Mouse (Mus musculus) cortical plate, adult 2 months (tissue): Measurements from ENCODE around the gene Ciita. TPM values are rescaled to one million over a fixed set of nuclear protein-coding genes. Genes with fewer than 3 reads are reported as not detected.

Source experiments
- H3K27ac ChIP-seq: fragments of 200-500 bp; 2 replicates; pipeline ENCODE4 v1.5.1; 2012; ENCODE audit warnings: low read length, control low read depth, inconsistent platforms; ENCODE audit not compliant: insufficient read depth
- H3K4me1 ChIP-seq: fragments of 200-500 bp; 2 replicates; pipeline ENCODE4 v1.6.1; 2011; ENCODE audit warnings: low read length; ENCODE audit not compliant: control insufficient read depth, insufficient read depth
- H3K4me3 ChIP-seq: fragments of 200-500 bp; 2 replicates; pipeline ENCODE4 v1.5.1; 2011; ENCODE audit warnings: mild to moderate bottlenecking, low read length, control low read depth; ENCODE audit not compliant: insufficient read depth
- CTCF ChIP-seq: fragments of 200-500 bp; IDR thresholded peaks from 2 replicates; pipeline ENCODE4 v1.5.1; 2011; ENCODE audit warnings: mild to moderate bottlenecking, control low read depth, low read length; ENCODE audit not compliant: insufficient read depth; ENCODE audit errors: extremely low read depth
- POLR2A ChIP-seq: fragments of 200-500 bp; IDR thresholded peaks from 2 replicates; pipeline ENCODE4 v1.6.1; 2011; ENCODE audit warnings: mild to moderate bottlenecking, low read length, control low read depth; ENCODE audit not compliant: insufficient read depth; ENCODE audit errors: extremely low read depth
- polyA plus RNA-seq: library from polyadenylated mRNA; depleted of rRNA; stranded (reverse); fragments of >200 nt; gene quantifications from 2 replicates; pipeline ENCODE4 v1.2.3, GENCODE M21; 2012

Ciita gene
- polyA plus RNA-seq, 1 experiment, result 0.06 TPM

DNA sequence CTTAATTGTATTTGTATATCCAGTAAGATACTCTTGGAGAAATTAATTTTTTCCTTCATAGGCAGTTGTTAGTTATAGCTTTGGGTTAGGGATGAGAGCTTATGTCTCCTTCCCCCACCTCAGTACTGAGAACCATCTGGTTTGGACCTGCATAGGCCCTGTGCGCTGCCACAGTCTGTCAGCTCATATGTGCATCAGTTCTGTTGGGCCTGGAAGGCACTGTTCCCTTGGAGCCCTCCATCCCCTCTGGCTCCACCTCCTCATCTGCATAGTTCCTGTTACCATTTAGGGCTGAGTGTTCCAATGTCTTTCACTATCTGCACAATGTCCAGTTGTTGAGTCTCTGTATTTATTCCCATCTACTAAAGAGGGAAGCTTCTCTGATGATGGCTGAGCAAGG lies 11.7 kb upstream of the Ciita start:
- Histone ChIP-seq H3K4me3 (no peak overlapping the region), H3K4me1 (no peaks in the 10 kb centered on the region), H3K27ac (no peak overlapping the region)
- TF ChIP-seq POLR2A (no peak), CTCF (no peak)

DNA sequence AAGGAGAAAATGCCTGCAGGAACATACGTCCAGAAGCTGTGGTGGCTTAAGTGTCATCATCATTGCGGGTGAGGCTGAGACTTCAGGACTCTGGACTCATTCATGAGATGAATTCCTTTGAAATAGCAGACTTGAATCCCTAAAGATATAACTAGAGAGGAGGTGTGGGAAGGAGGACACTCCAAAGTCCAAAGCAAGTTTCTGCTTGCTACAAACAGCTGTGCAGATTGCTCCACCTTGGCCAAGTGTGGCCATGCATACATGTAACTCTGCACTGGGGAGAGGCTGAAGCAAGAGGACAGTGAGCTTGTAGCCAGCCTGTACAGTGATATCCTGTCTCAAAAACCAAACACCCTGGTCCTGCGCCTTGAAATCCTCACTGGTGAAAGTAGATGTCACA lies 7.9 kb upstream of the Ciita start:
- Histone ChIP-seq H3K27ac (no peak overlapping the region), H3K4me3 (no peak overlapping the region), H3K4me1 (no peaks in the 10 kb centered on the region)
- TF ChIP-seq CTCF (no peak), POLR2A (no peak)

DNA sequence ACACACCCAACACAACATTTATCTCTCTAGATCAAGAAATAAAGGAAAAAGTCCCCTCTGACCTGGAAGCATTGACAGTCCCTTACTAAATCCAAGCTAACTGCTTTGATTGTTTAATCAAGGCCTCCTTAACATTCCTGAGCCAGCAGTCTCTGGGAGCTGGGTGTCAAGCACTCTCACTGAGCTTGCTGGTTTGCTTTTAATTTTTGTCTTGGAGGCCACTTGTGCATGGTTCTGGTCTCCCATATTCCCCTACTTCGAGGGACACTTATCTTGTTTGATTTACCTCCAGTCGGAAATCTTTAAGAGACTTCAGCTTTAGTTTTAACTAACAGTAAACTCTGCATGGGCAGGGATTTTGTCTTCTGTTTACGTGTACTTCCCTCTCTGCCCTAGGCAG lies 4.9 kb upstream of the Ciita start:
- H3K4me1 ChIP-seq, result no peaks in the 10 kb centered on the region
- H3K4me3 ChIP-seq, result no peak overlapping the region
- TF ChIP-seq POLR2A, result no peak
- no peak for TF ChIP-seq CTCF
- no peak overlapping the region for H3K27ac ChIP-seq

DNA sequence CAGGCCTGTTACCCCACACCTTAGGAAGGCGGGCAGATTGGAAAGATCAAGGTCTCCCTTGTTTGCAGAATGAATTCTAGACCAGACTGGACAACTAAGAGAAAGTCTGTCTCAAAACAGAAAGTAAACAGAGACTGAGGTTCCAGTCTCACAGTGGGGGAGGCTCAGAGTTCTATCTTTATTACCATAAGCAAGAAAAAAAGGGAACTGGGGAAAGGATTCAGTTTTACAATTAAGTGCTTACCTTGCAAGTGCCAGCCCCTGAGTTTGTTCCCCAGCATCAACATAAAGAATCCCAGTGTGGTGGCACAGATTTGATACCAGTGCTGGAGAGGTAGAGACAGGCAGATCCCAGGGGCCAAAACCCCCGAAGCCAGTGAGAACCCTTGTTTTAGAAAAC lies 3.9 kb upstream of the Ciita start:
- Histone ChIP-seq H3K4me1 (no peaks in the 10 kb centered on the region), H3K27ac (no peak overlapping the region), H3K4me3 (no peak overlapping the region)
- TF ChIP-seq POLR2A, result no peak
- TF ChIP-seq CTCF, result no peak

DNA sequence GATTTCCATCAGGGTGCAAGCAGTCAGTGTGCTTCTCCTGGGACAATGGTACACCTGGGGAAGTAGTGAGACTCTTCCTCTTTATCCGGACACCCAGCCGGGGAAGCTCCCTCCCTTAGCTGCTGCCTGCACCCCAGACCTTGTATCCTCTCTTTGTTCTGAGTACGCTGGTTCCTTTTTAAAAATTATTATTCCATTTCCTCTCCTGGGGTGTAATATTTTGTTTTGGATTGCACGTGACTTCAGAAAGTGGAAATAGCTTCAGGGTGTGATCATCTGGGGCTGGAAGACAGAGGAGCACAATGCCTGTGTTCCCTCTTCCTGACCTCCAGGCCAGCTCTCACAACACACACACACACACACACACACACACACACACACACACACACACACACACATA lies 2.5 kb downstream of the Ciita start:
- Histone ChIP-seq H3K27ac (no peak overlapping the region), H3K4me3 (no peak overlapping the region), H3K4me1 (no peaks in the 10 kb centered on the region)
- TF ChIP-seq POLR2A, result no peak
- no peak for TF ChIP-seq CTCF

DNA sequence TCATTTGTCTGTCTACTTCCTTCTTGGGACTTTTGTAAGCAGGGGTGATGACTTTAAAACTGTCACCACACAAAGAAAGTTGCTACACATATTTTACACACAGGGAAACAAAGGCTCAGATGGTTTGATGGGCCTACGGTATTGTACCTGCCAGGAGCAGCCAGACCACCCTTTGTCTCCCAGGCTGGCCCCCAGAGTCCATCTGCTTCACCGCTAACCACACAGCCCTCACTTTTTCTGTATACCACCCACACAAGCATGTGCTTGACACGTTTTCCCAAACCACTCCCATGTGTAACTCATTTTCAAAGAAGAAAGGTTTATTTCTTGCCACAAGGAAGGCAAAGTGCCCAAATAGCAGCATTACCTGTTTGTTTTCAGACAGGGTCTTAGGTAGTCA lies 7.1 kb downstream of the Ciita start:
- TF ChIP-seq POLR2A (no peak), CTCF (no peak)
- Histone ChIP-seq H3K4me3 (no peak overlapping the region), H3K4me1 (no peaks in the 10 kb centered on the region), H3K27ac (no peak overlapping the region)

DNA sequence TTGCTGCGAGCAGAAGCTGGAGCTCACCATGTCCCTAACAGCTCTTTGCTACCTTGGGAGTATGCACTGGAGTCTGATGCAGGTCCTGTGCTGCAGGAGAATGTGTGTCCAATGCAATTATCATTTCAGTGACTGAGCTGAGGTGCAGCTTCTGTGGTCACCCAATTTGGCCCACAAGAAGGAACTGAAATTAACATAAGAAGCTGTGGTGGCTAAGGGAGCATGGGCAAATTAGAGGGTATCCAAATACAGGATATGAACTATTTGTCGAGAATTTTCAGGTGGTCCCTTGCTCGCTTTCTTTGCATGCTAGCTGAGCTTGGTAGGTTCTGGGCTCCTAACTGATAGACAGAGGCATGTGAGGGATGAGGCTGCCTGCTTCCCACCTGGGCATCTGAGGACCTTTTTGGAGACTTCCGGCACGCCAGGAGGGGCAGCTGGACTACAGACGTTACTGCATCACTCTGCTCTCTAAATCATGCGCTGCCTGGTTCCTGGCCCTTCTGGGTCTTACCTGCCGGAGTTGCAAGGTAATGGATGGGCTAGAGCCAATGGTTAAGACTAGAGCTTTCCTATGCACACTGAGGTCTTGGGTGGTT lies 8.1 kb downstream of the Ciita start:
- H3K4me3 ChIP-seq, result no peak overlapping the region
- no peak overlapping the region for H3K27ac ChIP-seq
- no peaks in the 10 kb centered on the region for H3K4me1 ChIP-seq
- TF ChIP-seq CTCF, result no peak
- TF ChIP-seq POLR2A, result no peak

DNA sequence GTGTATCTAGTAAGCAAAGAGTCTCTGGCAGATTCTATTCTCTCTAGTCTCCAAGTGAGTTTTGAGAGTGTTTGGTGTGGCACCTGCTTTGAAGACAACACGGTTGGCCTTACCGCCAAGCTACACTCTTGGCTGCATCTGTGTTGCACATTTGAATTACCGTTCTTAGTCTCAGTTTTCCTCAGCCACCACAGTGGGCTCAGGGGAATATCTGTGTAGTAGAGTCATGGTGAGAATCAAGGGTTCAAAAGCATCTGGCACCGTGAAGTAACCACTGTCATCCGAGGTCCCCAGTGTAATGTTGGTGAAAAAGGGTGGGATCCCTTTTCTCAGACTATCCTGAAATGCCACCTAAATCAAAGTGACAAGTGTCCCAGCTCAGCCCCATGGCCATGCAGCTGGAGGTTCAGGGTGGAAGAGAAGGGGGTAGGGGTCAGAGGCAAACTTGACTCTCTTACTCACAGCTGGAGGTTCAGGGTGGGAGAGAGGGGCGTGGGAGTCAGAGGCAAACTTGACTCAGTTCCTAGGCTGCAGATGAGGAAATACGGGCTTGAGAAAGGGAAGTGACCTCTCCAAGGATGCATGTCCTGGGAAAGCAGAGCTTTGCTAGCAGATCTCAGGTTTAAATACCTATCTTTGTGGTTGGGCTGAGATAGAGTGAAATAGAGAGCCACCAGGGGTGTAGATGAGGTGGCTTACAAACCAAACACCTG lies 9.1 kb downstream of the Ciita start:
- no peaks in the 10 kb centered on the region for H3K4me1 ChIP-seq
- H3K4me3 ChIP-seq, result no peak overlapping the region
- H3K27ac ChIP-seq, result no peak overlapping the region
- TF ChIP-seq POLR2A, result no peak
- no peak for TF ChIP-seq CTCF

DNA sequence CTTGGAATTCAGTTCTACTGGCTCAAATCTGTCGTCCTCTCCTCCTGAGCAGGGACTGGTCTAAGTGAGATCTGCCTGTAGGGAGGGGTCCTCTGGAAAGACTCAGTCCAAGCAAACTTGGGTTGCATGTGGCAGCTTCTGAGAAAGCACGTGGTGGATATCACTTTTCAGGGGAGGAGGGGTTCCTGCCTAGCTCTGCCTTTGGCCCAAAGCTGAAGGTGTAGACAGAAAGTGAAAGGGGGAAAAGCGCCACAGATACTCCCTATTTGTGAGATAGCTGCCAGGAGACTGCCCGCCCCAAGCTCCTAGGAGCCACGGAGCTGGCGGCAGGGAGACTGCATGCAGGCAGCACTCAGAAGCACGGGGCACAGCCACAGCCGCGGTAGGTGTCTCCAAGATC lies 9.6 kb downstream of the Ciita start:
- Histone ChIP-seq H3K4me1 (no peaks in the 10 kb centered on the region), H3K27ac (no peak overlapping the region), H3K4me3 (no peak overlapping the region)
- no peak for TF ChIP-seq POLR2A
- no peak for TF ChIP-seq CTCF

DNA sequence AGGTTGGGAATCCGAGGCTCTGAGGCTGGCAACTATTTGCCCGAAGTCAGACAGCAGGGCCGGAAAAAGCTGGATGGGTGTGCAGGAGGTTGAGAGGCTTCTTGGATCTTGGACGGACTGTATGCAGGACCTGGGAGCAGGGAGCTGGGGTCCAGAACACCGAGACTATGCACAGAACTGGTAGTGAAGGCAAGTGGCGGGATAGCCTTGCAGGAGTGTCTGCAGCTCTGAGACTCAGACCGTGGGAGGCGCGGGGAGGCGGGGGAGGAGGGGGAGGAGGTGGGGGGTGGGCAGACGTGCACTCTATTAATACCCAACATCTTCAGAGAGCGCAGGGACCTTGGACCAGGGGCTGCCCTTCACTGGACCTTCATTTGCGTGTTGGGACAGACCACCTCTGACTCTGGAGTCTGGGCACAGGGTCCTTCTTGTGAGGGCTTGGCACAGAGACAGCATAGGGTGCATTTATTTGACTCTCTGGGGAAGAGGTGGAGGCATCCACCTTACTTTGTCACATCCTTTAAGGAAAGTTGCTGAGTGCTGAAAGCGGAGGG lies 10.1 kb downstream of the Ciita start:
- H3K4me1 ChIP-seq, result no peaks in the 10 kb centered on the region
- no peak overlapping the region for H3K4me3 ChIP-seq
- no peak overlapping the region for H3K27ac ChIP-seq
- TF ChIP-seq POLR2A (no peak), CTCF (no peak)
